Mouse (Mus musculus) 416B (cell line): Measurements from ENCODE around the gene Pla2g4a.

Experiments used
- DNase-seq: peaks from one replicate; pipeline ENCODE4 v3.0.0; 2011; ENCODE audit warnings: low read depth

Pla2g4a gene

GRCm38 (mm10) chr1:149960734-149961424 lies at the start of gene Pla2g4a:
TSS of gene Pla2g4a (minus strand) at chr1:149961290.
- peak; percentile 94 for DNase-seq

- no peak for DNase-seq
Measured at GRCm38 (mm10) chr1:150010629-150010979, 49.5 kb upstream of the Pla2g4a start.

GRCm38 (mm10) chr1:150009968-150010628 lies 49.0 kb upstream of the Pla2g4a start:
- no peak for DNase-seq

- DNase-seq: no peak
Measured at GRCm38 (mm10) chr1:150009134-150009533, 48.0 kb upstream of the Pla2g4a start.

- no peak for DNase-seq
Measured at GRCm38 (mm10) chr1:149975626-149976025, 14.5 kb upstream of the Pla2g4a start.

- peak; percentile 82 for DNase-seq
Measured at GRCm38 (mm10) chr1:149965826-149966225, 4.7 kb upstream of the Pla2g4a start.

- DNase-seq: no peak
Measured at GRCm38 (mm10) chr1:149961425-149962303, 574 bp upstream of the Pla2g4a start.

- DNase-seq: peak; percentile 65
Measured at GRCm38 (mm10) chr1:149960251-149960650, 839 bp downstream of the Pla2g4a start.

- DNase-seq: peak; percentile 53
Measured at GRCm38 (mm10) chr1:149959069-149959468, 2.0 kb downstream of the Pla2g4a start.

GRCm38 (mm10) chr1:149955482-149955881 lies 5.6 kb downstream of the Pla2g4a start:
- DNase-seq: peak; percentile 95

- DNase-seq: no peak
Measured at GRCm38 (mm10) chr1:149954026-149954425, 7.1 kb downstream of the Pla2g4a start.

- DNase-seq: no peak
Measured at GRCm38 (mm10) chr1:149952050-149952449, 9.0 kb downstream of the Pla2g4a start.

GRCm38 (mm10) chr1:149950656-149951055 lies 10.4 kb downstream of the Pla2g4a start:
- no peak for DNase-seq

GRCm38 (mm10) chr1:149950254-149950653 lies 10.8 kb downstream of the Pla2g4a start:
- no peak for DNase-seq

- peak; percentile 58 for DNase-seq
Measured at GRCm38 (mm10) chr1:149949334-149949733, 11.8 kb downstream of the Pla2g4a start.

- peak; percentile 59 for DNase-seq
Measured at GRCm38 (mm10) chr1:149948066-149948825, 12.8 kb downstream of the Pla2g4a start.

GRCm38 (mm10) chr1:149946993-149947392 lies 14.1 kb downstream of the Pla2g4a start:
- peak; percentile 94 for DNase-seq

- DNase-seq: peak; percentile 53
Measured at GRCm38 (mm10) chr1:149946432-149946831, 14.7 kb downstream of the Pla2g4a start.

- peak; percentile 85 for DNase-seq
Measured at GRCm38 (mm10) chr1:149943611-149944010, 17.5 kb downstream of the Pla2g4a start.

- peak; percentile 92 for DNase-seq
Measured at GRCm38 (mm10) chr1:149940301-149940700, 20.8 kb downstream of the Pla2g4a start.

GRCm38 (mm10) chr1:149939261-149940032 lies 21.6 kb downstream of the Pla2g4a start:
- peak; percentile 92 for DNase-seq
